Mouse (Mus musculus): ENCODE results near the gene Ttn. TPM values are rescaled to one million over a fixed set of nuclear protein-coding genes. Genes with fewer than 3 reads are reported as not detected.

Gene Ttn
- total RNA-seq, 1 experiment from 2014 or later, result 0.38 TPM

Other genes starting within 250 kb of the Ttn start
- gene Ccdc141, start 188.1 kb upstream of the Ttn start, total RNA-seq (2017), result 0.39 TPM in 1 of 3 replicates, not detected in the others